Mouse (Mus musculus) embryo, embryonic 11.5 days (tissue): ENCODE measurements around the gene Ppp2r5d.

Source experiments
- DNase-seq: peaks from one replicate; pipeline ENCODE4 v3.0.0-alpha.2; 2012; ENCODE audit warnings: low read depth, low spot score

Gene Ppp2r5d

GRCm38 (mm10) chr17:46646322-46646662 lies 58.6 kb downstream of the Ppp2r5d start:
- DNase-seq, result no peak

- DNase-seq, result peak; percentile 99
Observed at GRCm38 (mm10) chr17:46645561-46646321, 59.2 kb downstream of the Ppp2r5d start, which contains the start of the genes Klc4 and Mrpl2. Klc4 (minus strand) TSS chr17:46646022. Mrpl2 (plus strand) TSS chr17:46646229.

GRCm38 (mm10) chr17:46644916-46645475 lies 59.9 kb downstream of the Ppp2r5d start:
- DNase-seq, result no peak

- DNase-seq, result no peak
Observed at GRCm38 (mm10) chr17:46644152-46644805, 60.6 kb downstream of the Ppp2r5d start.

- DNase-seq, result no peak
Observed at GRCm38 (mm10) chr17:46642060-46642459, 62.9 kb downstream of the Ppp2r5d start.

- DNase-seq, result no peak
Observed at GRCm38 (mm10) chr17:46639929-46640328, 65.0 kb downstream of the Ppp2r5d start.

- no peak for DNase-seq
Observed at GRCm38 (mm10) chr17:46636831-46637523, 67.9 kb downstream of the Ppp2r5d start.
